Mouse (Mus musculus) thymus, adult 2 months (tissue): ENCODE measurements around the gene Drc1. TPM values are rescaled to one million over a fixed set of nuclear protein-coding genes. Genes with fewer than 3 reads are reported as not detected.

ENCODE experiments used
- DNase-seq: peaks from one replicate; pipeline ENCODE4 v3.0.0; 2021
- H3K27ac ChIP-seq: fragments of 200-500 bp; 2 replicates; pipeline ENCODE4 v1.5.1; 2012; ENCODE audit warnings: low read length, control low read depth; ENCODE audit not compliant: control insufficient read depth, insufficient read depth
- H3K27me3 ChIP-seq: fragments of 200-500 bp; 2 replicates; pipeline ENCODE4 v1.6.1; 2012; ENCODE audit warnings: mild to moderate bottlenecking, low read length, moderate library complexity, mixed read lengths; ENCODE audit not compliant: control insufficient read depth, insufficient read depth
- H3K36me3 ChIP-seq: fragments of 200-500 bp; 2 replicates; pipeline ENCODE4 v1.6.1; 2012; ENCODE audit warnings: mild to moderate bottlenecking, low read length, moderate library complexity; ENCODE audit not compliant: control insufficient read depth, insufficient read depth
- H3K4me1 ChIP-seq: fragments of 200-500 bp; replicated peaks from 2 replicates; pipeline ENCODE4 v1.6.1; 2012; ENCODE audit warnings: low read length; ENCODE audit not compliant: control insufficient read depth, insufficient read depth
- H3K4me3 ChIP-seq: fragments of 200-500 bp; 2 replicates; pipeline ENCODE4 v1.5.1; 2012; ENCODE audit warnings: mild to moderate bottlenecking, low read length, control low read depth, moderate library complexity; ENCODE audit not compliant: control insufficient read depth, insufficient read depth
- CTCF ChIP-seq: fragments of 200-500 bp; IDR thresholded peaks from 2 replicates; pipeline ENCODE4 v1.5.1; 2012; ENCODE audit warnings: mild to moderate bottlenecking, control low read depth, low read length, moderate library complexity, borderline replicate concordance; ENCODE audit not compliant: control insufficient read depth, poor library complexity, insufficient read depth; ENCODE audit errors: extremely low read depth
- POLR2A ChIP-seq: fragments of 200-500 bp; IDR thresholded peaks from 2 replicates; pipeline ENCODE4 v1.6.1; 2012; ENCODE audit warnings: mild to moderate bottlenecking, low read length, control low read depth, moderate library complexity; ENCODE audit not compliant: control insufficient read depth, poor library complexity, insufficient read depth; ENCODE audit errors: extremely low read depth
- WGBS: fragments of 180-500 bp; shearing (Covaris S2); methylation state at CpG from one replicate; pipeline ENCODE4 v1.1.7; 2018; 5-methylcytosine and 5-hydroxymethylcytosine counted together
- polyA plus RNA-seq: library from polyadenylated mRNA; depleted of rRNA; stranded (reverse); fragments of >200 nt; gene quantifications from 2 replicates; pipeline ENCODE4 v1.2.3, GENCODE M21; 2012

Gene Drc1
- polyA plus RNA-seq, 1 experiment: 1.4 TPM

DNA sequence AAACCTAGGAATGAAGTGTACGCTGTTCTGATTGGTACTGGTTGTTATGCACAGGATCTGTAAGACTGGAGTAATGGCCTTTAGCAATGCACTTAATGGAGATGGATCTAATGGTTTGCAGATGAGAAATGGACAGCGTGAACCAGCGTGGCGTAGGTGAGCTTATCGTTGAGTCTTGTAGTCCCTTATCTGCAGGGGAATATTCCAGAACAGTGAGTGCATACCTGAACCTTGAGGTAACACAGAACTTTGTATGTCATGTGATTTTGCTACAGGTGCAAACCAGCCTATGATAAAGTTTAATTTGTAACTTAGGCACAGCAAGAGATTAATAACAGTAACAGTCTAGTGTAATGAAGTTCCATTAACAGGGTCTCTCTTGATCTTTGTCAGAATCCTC is 42.7 kb upstream of the Drc1 start:
- 97% methylated on average over 5 of the region's 5 CpGs for WGBS
- no peak for DNase-seq
- Histone ChIP-seq H3K36me3 (no peaks in the 10 kb centered on the region), H3K27me3 (no peaks in the 10 kb centered on the region), H3K4me1 (no peaks in the 10 kb centered on the region), H3K4me3 (no peak overlapping the region), H3K27ac (no peak overlapping the region)
- TF ChIP-seq POLR2A (no peak), CTCF (no peak)

DNA sequence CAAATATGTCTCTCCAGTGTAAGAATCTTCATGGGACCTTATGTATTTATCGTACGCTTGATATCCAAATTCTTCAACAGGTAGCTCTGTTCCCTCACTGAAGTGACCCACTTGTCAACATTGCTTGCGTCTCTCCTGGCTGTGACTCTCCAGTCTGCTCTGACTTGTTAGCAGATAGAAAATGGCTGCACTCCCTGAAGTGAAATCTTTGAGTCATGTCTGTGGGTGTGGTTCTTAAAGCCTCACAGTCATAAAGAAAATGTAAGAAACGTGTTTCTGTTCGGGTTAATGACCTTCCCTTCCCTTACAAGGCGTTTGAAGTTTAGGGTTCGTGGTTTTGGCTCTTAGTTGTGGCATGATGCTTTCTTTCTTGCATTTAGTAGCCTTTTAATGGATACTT is 40.6 kb upstream of the Drc1 start:
- H3K4me1 ChIP-seq: no peaks in the 10 kb centered on the region
- no peak overlapping the region for H3K27ac ChIP-seq
- no peaks in the 10 kb centered on the region for H3K27me3 ChIP-seq
- TF ChIP-seq CTCF (no peak), POLR2A (no peak)
- 56% methylated on average over 7 of the region's 7 CpGs for WGBS
- DNase-seq: no peak
- no peaks in the 10 kb centered on the region for H3K36me3 ChIP-seq
- no peak overlapping the region for H3K4me3 ChIP-seq

DNA sequence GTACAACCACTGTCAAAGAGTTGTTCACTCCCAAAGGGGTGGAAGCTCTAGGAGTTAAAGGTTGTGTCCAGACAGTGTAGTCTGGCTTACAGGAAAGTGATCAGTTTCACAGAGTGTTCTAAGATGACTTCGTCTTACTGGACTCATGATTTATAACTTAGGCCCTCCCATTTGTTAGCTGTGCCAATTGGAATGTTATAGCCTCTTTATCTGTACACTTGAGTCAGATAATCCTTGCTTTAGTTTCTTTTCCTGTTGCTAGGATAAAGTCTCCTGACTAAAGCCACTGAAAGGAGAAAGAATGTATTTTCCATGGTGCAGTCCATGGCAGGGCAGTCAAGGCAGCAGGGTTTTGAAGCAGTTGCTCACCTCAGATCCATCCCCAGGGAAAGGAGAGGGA is 38.8 kb upstream of the Drc1 start:
- Histone ChIP-seq H3K27me3 (no peaks in the 10 kb centered on the region), H3K4me1 (no peaks in the 10 kb centered on the region), H3K4me3 (no peak overlapping the region), H3K27ac (no peak overlapping the region), H3K36me3 (no peaks in the 10 kb centered on the region)
- TF ChIP-seq POLR2A (no peak), CTCF (no peak)
- DNase-seq: no peak
- WGBS: 93% methylated on average over 1 of the region's 1 CpGs

DNA sequence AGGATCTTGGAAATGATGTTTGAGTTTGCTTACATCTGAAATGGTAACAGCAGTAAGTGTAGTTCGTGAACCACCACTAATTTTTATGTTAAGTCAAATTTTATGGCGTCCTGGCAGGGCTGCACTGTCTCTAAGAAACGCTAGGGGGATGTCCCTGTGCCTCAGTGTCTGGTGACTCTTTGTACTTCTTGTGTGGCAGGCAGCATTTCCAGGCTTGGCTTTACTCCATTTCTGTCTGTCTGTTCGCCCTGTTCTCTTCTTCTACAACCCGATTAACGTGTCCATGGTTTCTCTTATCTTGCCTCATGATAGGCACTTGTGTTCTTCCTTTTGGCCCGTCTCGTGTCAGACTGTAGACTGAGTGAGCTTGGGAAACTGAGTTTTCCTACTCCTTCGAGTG is 37.4 kb upstream of the Drc1 start:
- H3K36me3 ChIP-seq: no peaks in the 10 kb centered on the region
- no peak overlapping the region for H3K4me3 ChIP-seq
- H3K4me1 ChIP-seq: no peaks in the 10 kb centered on the region
- DNase-seq: peak; percentile 41
- WGBS: 80% methylated on average over 9 of the region's 9 CpGs
- H3K27me3 ChIP-seq: no peaks in the 10 kb centered on the region
- no peak overlapping the region for H3K27ac ChIP-seq
- TF ChIP-seq CTCF (no peak), POLR2A (no peak)

DNA sequence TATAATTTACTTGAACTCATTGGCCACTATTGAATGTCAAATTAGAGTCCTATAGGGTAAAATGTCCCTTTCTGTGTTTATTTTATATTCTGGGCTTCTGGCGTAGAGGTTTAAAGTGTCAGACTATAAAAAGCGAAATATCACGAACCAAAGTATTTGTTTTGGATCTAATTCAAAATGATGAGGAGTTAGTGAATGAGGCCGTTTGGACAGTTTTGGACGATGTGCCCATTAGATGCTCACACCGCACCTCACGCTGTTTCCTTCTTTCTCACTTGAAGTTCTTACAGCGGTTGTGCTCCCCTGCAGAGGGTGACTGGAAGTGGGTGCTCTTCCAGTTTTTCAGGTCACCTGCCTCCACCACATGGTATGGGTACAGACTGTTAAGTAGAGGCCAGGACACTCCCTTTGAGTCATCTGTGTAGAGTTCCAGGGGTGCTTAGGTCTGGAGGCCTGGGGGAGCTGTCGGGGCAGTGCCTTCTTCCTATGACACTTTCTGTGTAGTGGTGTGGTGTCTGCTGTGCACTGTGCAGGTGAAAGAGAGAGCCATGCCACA is 35.2 kb upstream of the Drc1 start:
- H3K4me3 ChIP-seq: no peak overlapping the region
- WGBS: 96% methylated on average over 9 of the region's 9 CpGs
- DNase-seq: no peak
- H3K36me3 ChIP-seq: no peaks in the 10 kb centered on the region
- no peak overlapping the region for H3K27ac ChIP-seq
- no peak for TF ChIP-seq CTCF
- TF ChIP-seq POLR2A: no peak
- H3K27me3 ChIP-seq: no peaks in the 10 kb centered on the region
- no peaks in the 10 kb centered on the region for H3K4me1 ChIP-seq

DNA sequence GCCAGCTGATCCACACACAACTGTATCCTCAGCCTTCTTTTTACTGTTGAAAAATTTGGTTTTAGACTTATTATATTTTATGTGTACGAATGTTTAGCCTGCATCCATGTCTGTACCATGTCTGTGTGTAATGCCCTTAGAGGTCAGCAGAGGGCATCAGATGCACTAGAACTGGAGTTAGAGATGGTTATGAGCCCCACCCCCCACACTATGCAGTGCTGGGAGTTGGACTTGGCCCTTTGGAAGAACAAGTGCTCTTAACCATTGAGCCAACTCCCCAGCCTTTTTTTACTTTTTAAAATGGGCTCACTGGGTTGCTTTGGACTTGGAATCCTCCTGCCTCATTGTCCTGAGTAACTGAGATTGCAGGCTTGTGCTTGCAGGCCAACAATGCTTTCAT is 33.5 kb upstream of the Drc1 start:
- 93% methylated on average over 1 of the region's 1 CpGs for WGBS
- peak; percentile 43 for DNase-seq
- Histone ChIP-seq H3K27me3 (no peaks in the 10 kb centered on the region), H3K27ac (no peak overlapping the region), H3K4me1 (no peaks in the 10 kb centered on the region), H3K4me3 (no peak overlapping the region), H3K36me3 (no peaks in the 10 kb centered on the region)
- no peak for TF ChIP-seq CTCF
- TF ChIP-seq POLR2A: no peak
